Mouse (Mus musculus): Measurements from ENCODE around the gene Pamr1. TPM values are rescaled to one million over a fixed set of nuclear protein-coding genes. Genes with fewer than 3 reads are reported as not detected.
A peak's percentile ranks its signal among the peaks of the same experiment; 100 is the strongest.

The Pamr1 gene
- polyA plus RNA-seq, 1 experiment from 2014 or later, result 8.4 TPM

GRCm38 (mm10) chr2:102594535-102594934 lies 44.7 kb downstream of the Pamr1 start:
- H3K4me2 ChIP-seq (replicated peaks), result no peak overlapping the region
- WGBS, result 63% methylated on average over 1 of the region's 1 CpGs
- 0 out of 2 replicates have a peak, but pooled peaks cover 6% of the 10 kb centered on the region for H3K4me1 ChIP-seq (replicated peaks; ENCODE audit: control insufficient read depth, insufficient read depth, low read length)
- H3K27me3 ChIP-seq (ENCODE audit: control insufficient read depth, insufficient read depth, low read length), result no peaks in the 10 kb centered on the region
- H3K36me3 ChIP-seq (replicated peaks; ENCODE audit: control insufficient read depth, insufficient read depth), result no peaks in the 10 kb centered on the region
- ATAC-seq (ENCODE audit: low FRiP score) (no peak), DNase-seq (ENCODE audit: low spot score) (no peak)
- no peak overlapping the region for H3K9ac ChIP-seq
- H3K4me3 ChIP-seq (replicated peaks; ENCODE audit: low read length), result no peak overlapping the region
- H3K27ac ChIP-seq, result no peak overlapping the region
- no peaks in the 10 kb centered on the region for H3K9me3 ChIP-seq (ENCODE audit: control insufficient read depth, low read length)

GRCm38 (mm10) chr2:102595395-102596130 lies 45.8 kb downstream of the Pamr1 start:
- Histone ChIP-seq H3K4me1 (replicated peaks; ENCODE audit: control insufficient read depth, insufficient read depth, low read length) (0 out of 2 replicates have a peak, but pooled peaks cover 10% of the 10 kb centered on the region), H3K36me3 (replicated peaks; ENCODE audit: control insufficient read depth, insufficient read depth) (no peaks in the 10 kb centered on the region), H3K9me3 (ENCODE audit: control insufficient read depth, low read length) (no peaks in the 10 kb centered on the region), H3K27me3 (ENCODE audit: control insufficient read depth, insufficient read depth, low read length) (no peaks in the 10 kb centered on the region), H3K4me3 (replicated peaks; ENCODE audit: low read length) (no peak overlapping the region), H3K27ac (no peak overlapping the region), H3K4me2 (replicated peaks) (no peak overlapping the region), H3K9ac (no peak overlapping the region)
- DNase-seq (ENCODE audit: low spot score), result no peak
- ATAC-seq (ENCODE audit: low FRiP score), result no peak
- 95% methylated on average over 10 of the region's 10 CpGs for WGBS

GRCm38 (mm10) chr2:102598911-102599721 lies 49.3 kb downstream of the Pamr1 start:
- no peaks in the 10 kb centered on the region for H3K36me3 ChIP-seq (replicated peaks; ENCODE audit: control insufficient read depth, insufficient read depth)
- no peak overlapping the region for H3K9ac ChIP-seq
- H3K4me3 ChIP-seq (replicated peaks; ENCODE audit: low read length), result no peak overlapping the region
- H3K27me3 ChIP-seq (ENCODE audit: control insufficient read depth, insufficient read depth, low read length), result no peaks in the 10 kb centered on the region
- H3K27ac ChIP-seq, result 0 out of 2 replicates have a peak overlapping the region, but pooled peaks have one; percentile 49
- 32% methylated on average over 2 of the region's 2 CpGs for WGBS
- H3K9me3 ChIP-seq (ENCODE audit: control insufficient read depth, low read length), result no peaks in the 10 kb centered on the region
- ATAC-seq (ENCODE audit: low FRiP score), result peak; percentile 89
- 0 out of 2 replicates have a peak, but pooled peaks cover 10% of the 10 kb centered on the region for H3K4me1 ChIP-seq (replicated peaks; ENCODE audit: control insufficient read depth, insufficient read depth, low read length)
- no peak overlapping the region for H3K4me2 ChIP-seq (replicated peaks)
- DNase-seq (ENCODE audit: low spot score), result peak; percentile 48

- no peak overlapping the region for H3K27ac ChIP-seq
- no peak overlapping the region for H3K4me2 ChIP-seq (replicated peaks)
- 92% methylated on average over 4 of the region's 4 CpGs for WGBS
- no peaks in the 10 kb centered on the region for H3K9me3 ChIP-seq (ENCODE audit: control insufficient read depth, low read length)
- DNase-seq (ENCODE audit: low spot score), result no peak
- 0 out of 2 replicates have a peak, but pooled peaks cover 10% of the 10 kb centered on the region for H3K4me1 ChIP-seq (replicated peaks; ENCODE audit: control insufficient read depth, insufficient read depth, low read length)
- H3K9ac ChIP-seq, result no peak overlapping the region
- H3K36me3 ChIP-seq (replicated peaks; ENCODE audit: control insufficient read depth, insufficient read depth), result no peaks in the 10 kb centered on the region
- ATAC-seq (ENCODE audit: low FRiP score), result no peak
- H3K4me3 ChIP-seq (replicated peaks; ENCODE audit: low read length), result no peak overlapping the region
- no peaks in the 10 kb centered on the region for H3K27me3 ChIP-seq (ENCODE audit: control insufficient read depth, insufficient read depth, low read length)
These were observed 50.7 kb downstream of the Pamr1 start for GRCm38 (mm10) chr2:102600516-102600915.

GRCm38 (mm10) chr2:102610485-102610884 lies 60.7 kb downstream of the Pamr1 start:
- ATAC-seq (ENCODE audit: low FRiP score) (no peak), DNase-seq (ENCODE audit: low spot score) (no peak)
- H3K36me3 ChIP-seq (replicated peaks; ENCODE audit: control insufficient read depth, insufficient read depth), result no peaks in the 10 kb centered on the region
- WGBS, result 94% methylated on average over 4 of the region's 4 CpGs
- H3K4me1 ChIP-seq (replicated peaks; ENCODE audit: control insufficient read depth, insufficient read depth, low read length), result no peaks in the 10 kb centered on the region
- H3K4me2 ChIP-seq (replicated peaks), result no peak overlapping the region
- H3K27ac ChIP-seq, result no peak overlapping the region
- no peak overlapping the region for H3K4me3 ChIP-seq (replicated peaks; ENCODE audit: low read length)
- H3K9me3 ChIP-seq (ENCODE audit: control insufficient read depth, low read length), result no peaks in the 10 kb centered on the region
- no peaks in the 10 kb centered on the region for H3K27me3 ChIP-seq (ENCODE audit: control insufficient read depth, insufficient read depth, low read length)
- H3K9ac ChIP-seq, result no peak overlapping the region

GRCm38 (mm10) chr2:102616637-102617036 lies 66.8 kb downstream of the Pamr1 start:
- Histone ChIP-seq H3K36me3 (replicated peaks; ENCODE audit: control insufficient read depth, insufficient read depth) (no peaks in the 10 kb centered on the region), H3K4me2 (replicated peaks) (no peak overlapping the region), H3K9me3 (ENCODE audit: control insufficient read depth, low read length) (no peaks in the 10 kb centered on the region), H3K27me3 (ENCODE audit: control insufficient read depth, insufficient read depth, low read length) (no peaks in the 10 kb centered on the region), H3K4me1 (replicated peaks; ENCODE audit: control insufficient read depth, insufficient read depth, low read length) (no peaks in the 10 kb centered on the region), H3K4me3 (replicated peaks; ENCODE audit: low read length) (no peak overlapping the region), H3K9ac (no peak overlapping the region), H3K27ac (no peak overlapping the region)
- no peak for ATAC-seq (ENCODE audit: low FRiP score)
- DNase-seq (ENCODE audit: low spot score), result no peak
- 81% methylated on average over 2 of the region's 2 CpGs for WGBS

- no peaks in the 10 kb centered on the region for H3K4me1 ChIP-seq (replicated peaks; ENCODE audit: control insufficient read depth, insufficient read depth, low read length)
- 55% methylated on average over 12 of the region's 12 CpGs for WGBS
- no peak overlapping the region for H3K4me2 ChIP-seq (replicated peaks)
- H3K9ac ChIP-seq, result no peak overlapping the region
- no peaks in the 10 kb centered on the region for H3K9me3 ChIP-seq (ENCODE audit: control insufficient read depth, low read length)
- ATAC-seq (ENCODE audit: low FRiP score) (no peak), DNase-seq (ENCODE audit: low spot score) (no peak)
- H3K36me3 ChIP-seq (replicated peaks; ENCODE audit: control insufficient read depth, insufficient read depth), result no peaks in the 10 kb centered on the region
- no peaks in the 10 kb centered on the region for H3K27me3 ChIP-seq (ENCODE audit: control insufficient read depth, insufficient read depth, low read length)
- 0 out of 2 replicates have a peak overlapping the region, but pooled peaks have one; percentile 38 for H3K27ac ChIP-seq
- no peak overlapping the region for H3K4me3 ChIP-seq (replicated peaks; ENCODE audit: low read length)
These were observed 71.1 kb downstream of the Pamr1 start for GRCm38 (mm10) chr2:102620744-102621429.

GRCm38 (mm10) chr2:102622176-102622575 lies 72.4 kb downstream of the Pamr1 start:
- no peak for DNase-seq (ENCODE audit: low spot score)
- ATAC-seq (ENCODE audit: low FRiP score), result no peak
- WGBS, result 84% methylated on average over 5 of the region's 5 CpGs
- Histone ChIP-seq H3K36me3 (replicated peaks; ENCODE audit: control insufficient read depth, insufficient read depth) (no peaks in the 10 kb centered on the region), H3K27ac (no peak overlapping the region), H3K27me3 (ENCODE audit: control insufficient read depth, insufficient read depth, low read length) (no peaks in the 10 kb centered on the region), H3K4me1 (replicated peaks; ENCODE audit: control insufficient read depth, insufficient read depth, low read length) (no peaks in the 10 kb centered on the region), H3K9ac (no peak overlapping the region), H3K9me3 (ENCODE audit: control insufficient read depth, low read length) (no peaks in the 10 kb centered on the region), H3K4me3 (replicated peaks; ENCODE audit: low read length) (no peak overlapping the region), H3K4me2 (replicated peaks) (no peak overlapping the region)

- no peaks in the 10 kb centered on the region for H3K36me3 ChIP-seq (replicated peaks; ENCODE audit: control insufficient read depth, insufficient read depth)
- H3K9me3 ChIP-seq (ENCODE audit: control insufficient read depth, low read length), result no peaks in the 10 kb centered on the region
- H3K4me1 ChIP-seq (replicated peaks; ENCODE audit: control insufficient read depth, insufficient read depth, low read length), result no peaks in the 10 kb centered on the region
- H3K4me2 ChIP-seq (replicated peaks), result no peak overlapping the region
- no peak overlapping the region for H3K27ac ChIP-seq
- no peak overlapping the region for H3K9ac ChIP-seq
- no peaks in the 10 kb centered on the region for H3K27me3 ChIP-seq (ENCODE audit: control insufficient read depth, insufficient read depth, low read length)
- ATAC-seq (ENCODE audit: low FRiP score) (no peak), DNase-seq (ENCODE audit: low spot score) (no peak)
- H3K4me3 ChIP-seq (replicated peaks; ENCODE audit: low read length), result no peak overlapping the region
These were observed 73.1 kb downstream of the Pamr1 start for GRCm38 (mm10) chr2:102622943-102623342.

Data from hindbrain, embryonic 14.5 days (tissue).